Mouse (Mus musculus): ENCODE data around the gene Igf1r. TPM values are rescaled to one million over a fixed set of nuclear protein-coding genes. Genes with fewer than 3 reads are reported as not detected.

Igf1r gene
- polyA plus RNA-seq, 1 experiment from 2014 or later: 36.8 TPM

DNA sequence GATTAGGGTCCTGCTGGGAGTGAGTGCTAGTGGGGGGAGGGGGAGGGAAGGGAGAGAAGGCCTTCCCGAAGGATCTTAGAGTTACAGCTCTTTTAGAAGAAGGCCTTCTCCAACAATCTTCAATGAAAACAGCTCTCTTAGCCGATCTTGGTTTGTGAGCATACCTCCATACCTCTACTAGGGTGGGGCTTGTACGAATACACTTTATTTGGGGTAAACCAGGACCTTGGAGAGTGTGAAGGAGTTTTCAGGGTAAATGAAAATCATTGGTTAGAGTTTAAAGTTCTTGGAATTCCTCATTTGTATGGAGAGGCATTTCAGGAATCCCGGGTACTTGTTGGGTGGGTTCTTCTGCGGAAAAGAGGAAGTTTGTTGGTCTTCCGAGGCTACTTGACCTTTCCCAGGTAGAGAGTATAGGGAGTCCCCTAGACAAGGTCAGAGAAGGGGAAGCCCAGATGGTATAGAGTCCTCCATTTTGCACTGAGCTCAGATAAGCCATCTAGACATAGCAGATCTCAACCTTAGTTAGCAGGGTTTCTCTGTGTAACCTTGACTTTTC lies 307.0 kb downstream of the Igf1r start:
- Histone ChIP-seq H3K9ac (no peak overlapping the region), H3K36me3 (no peaks in the 10 kb centered on the region), H3K27me3 (no peaks in the 10 kb centered on the region), H3K4me1 (peaks cover 43% of the 10 kb centered on the region), H3K27ac (no peak overlapping the region), H3K4me3 (no peak overlapping the region), H3K4me2 (replicated peaks) (no peak overlapping the region), H3K9me3 (0 out of 2 replicates have a peak, but pooled peaks cover 3% of the 10 kb centered on the region)
- WGBS: 66% methylated on average over 6 of the region's 6 CpGs
- ATAC-seq (ENCODE audit: low FRiP score, low read depth): no peak

DNA sequence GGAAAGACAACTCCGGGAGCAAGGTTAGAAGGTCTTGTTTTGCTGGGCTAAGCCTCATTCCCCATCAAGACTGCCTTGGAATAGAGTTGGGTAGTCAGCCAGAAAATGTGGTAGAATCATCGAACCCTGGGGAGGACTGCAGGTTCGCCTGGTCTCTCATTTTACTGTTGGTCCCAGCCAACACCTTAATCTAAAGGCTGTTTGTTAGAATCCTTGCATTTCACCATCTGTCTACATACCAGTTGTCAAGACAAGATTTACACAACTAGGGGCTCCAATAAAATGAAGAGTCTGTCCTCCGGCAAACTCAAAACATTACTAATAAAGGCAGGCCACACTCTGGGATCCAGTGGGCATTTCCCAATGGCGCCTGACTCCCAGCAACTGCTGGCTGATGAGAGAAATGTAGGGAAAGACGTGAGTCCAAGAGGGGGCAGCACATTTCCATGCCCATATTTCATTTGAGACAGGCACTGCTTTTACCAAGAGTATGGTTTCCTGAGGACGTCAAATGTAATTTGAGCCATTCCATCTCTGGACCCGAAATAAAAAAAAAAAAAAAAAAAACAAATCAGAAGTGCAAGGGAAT lies 310.1 kb downstream of the Igf1r start:
- H3K4me2 ChIP-seq (replicated peaks): no peak overlapping the region
- H3K4me3 ChIP-seq: no peak overlapping the region
- no peaks in the 10 kb centered on the region for H3K27me3 ChIP-seq
- ATAC-seq (ENCODE audit: low FRiP score, low read depth): no peak
- H3K4me1 ChIP-seq: peaks cover 66% of the 10 kb centered on the region
- no peak overlapping the region for H3K9ac ChIP-seq
- 26% methylated on average over 8 of the region's 8 CpGs for WGBS
- no peaks in the 10 kb centered on the region for H3K36me3 ChIP-seq
- H3K27ac ChIP-seq: no peak overlapping the region; the same call in 1 of the 2 replicates
- H3K9me3 ChIP-seq: 0 out of 2 replicates have a peak, but pooled peaks cover 3% of the 10 kb centered on the region

DNA sequence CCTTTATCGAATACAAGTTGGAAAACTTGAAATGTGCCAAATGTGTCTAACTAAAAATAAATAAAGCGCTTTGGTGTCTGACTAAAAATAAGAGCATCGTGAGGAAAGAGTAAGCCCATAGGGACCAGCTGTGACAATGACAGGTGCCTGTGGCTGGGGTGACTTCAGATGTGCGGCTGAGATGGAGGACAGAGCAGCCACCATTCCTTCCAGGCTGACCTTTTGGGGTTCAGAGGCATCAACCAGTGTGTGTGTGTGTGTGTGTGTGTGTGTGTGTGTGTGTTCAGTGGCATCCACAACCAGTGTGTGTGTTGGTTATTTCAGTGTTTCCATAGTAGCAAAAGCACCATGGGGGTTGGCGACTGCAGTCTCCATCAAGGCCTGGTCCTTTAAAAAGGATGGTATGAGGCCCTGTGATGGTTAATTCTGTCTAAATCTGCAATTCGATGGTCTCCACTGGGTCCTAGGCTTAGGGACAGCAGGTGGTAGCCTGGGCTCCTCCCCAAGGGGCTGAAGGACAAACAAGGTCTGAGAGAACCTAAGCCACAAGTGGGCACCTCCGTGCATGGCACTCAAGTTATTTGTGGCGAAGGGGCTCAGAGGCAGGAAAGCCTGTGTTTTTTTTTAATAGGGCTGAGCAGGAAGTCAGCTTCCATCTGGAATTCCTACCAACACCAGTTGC lies 310.9 kb downstream of the Igf1r start:
- 44% methylated on average over 8 of the region's 8 CpGs for WGBS

DNA sequence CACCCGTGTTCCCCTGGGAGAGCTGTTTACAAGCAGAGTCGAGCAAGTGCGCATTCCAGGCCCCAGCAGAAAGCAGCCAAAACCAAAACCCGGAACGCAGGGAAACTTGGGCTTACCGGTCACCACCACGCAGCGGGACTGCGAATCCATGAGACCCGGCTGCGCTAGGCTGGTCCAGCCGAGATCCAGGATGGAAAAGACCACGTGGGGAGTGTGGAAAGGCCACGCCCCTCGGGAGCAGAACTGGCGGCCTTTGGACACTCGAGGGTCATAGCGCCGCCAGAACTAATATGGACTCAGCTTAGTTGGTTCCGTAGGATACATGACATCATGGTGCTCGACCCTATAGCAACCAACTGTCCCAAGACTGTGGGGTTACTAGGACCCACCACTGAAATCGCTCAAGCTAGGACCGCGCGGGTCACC lies 311.4 kb downstream of the Igf1r start, which contains the start of gene Pgpep1l:
Gene Pgpep1l, minus strand, starts transcription at position 206 of the 426 bp plus-strand sequence.
- no peaks in the 10 kb centered on the region for H3K27me3 ChIP-seq
- 3% methylated on average over 25 of the region's 25 CpGs for WGBS
- ATAC-seq (ENCODE audit: low FRiP score, low read depth): peak; percentile 74
- H3K9me3 ChIP-seq: 0 out of 2 replicates have a peak, but pooled peaks cover 3% of the 10 kb centered on the region
- 0 out of 2 replicates have a peak within 1 kb of the TSS, but pooled peaks have one; percentile 43 for H3K9ac ChIP-seq
- H3K4me2 ChIP-seq (replicated peaks): peak within 1 kb of the TSS; percentile 71
- peak within 1 kb of the TSS; percentile 45; the same call in 1 of the 2 replicates for H3K27ac ChIP-seq
- no peaks in the 10 kb centered on the region for H3K36me3 ChIP-seq
- peak within 1 kb of the TSS; percentile 34 for H3K4me3 ChIP-seq
- H3K4me1 ChIP-seq: peaks cover 59% of the 10 kb centered on the region

More for the DNA sequence above, 310.9 kb downstream of the Igf1r start:
- peak overlapping the region; percentile 34 for H3K4me3 ChIP-seq
- 0 out of 2 replicates have a peak, but pooled peaks cover 3% of the 10 kb centered on the region for H3K9me3 ChIP-seq
- H3K9ac ChIP-seq: no peak overlapping the region
- H3K36me3 ChIP-seq: no peaks in the 10 kb centered on the region
- H3K4me1 ChIP-seq: peaks cover 60% of the 10 kb centered on the region
- peak; percentile 16; the same call in 1 of the 2 replicates for ATAC-seq (ENCODE audit: low FRiP score, low read depth)
- H3K4me2 ChIP-seq (replicated peaks): peak overlapping the region; percentile 71
- peak overlapping the region; percentile 45; the same call in 1 of the 2 replicates for H3K27ac ChIP-seq
- no peaks in the 10 kb centered on the region for H3K27me3 ChIP-seq

DNA sequence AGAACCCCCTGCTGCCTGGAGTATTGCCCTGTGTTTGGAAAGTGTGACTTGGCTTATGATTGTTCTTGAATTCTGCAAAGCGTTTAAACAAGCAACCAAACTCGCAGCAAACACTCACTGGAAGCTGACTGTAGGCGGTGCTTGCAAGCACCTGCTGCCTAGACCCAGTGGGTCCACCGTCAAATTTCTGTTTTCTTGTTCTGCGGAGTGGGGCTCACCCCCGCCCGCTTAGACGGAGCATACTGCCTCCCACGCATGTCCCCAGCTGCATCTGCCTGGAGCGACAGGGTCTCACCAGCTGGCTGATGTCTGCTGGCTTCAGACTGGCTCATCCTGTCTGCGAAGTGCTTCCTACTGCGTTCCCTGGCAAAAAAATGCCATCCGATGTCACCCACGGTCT lies 311.9 kb downstream of the Igf1r start:
- Histone ChIP-seq H3K27me3 (no peaks in the 10 kb centered on the region), H3K36me3 (no peaks in the 10 kb centered on the region), H3K4me2 (replicated peaks) (peak overlapping the region; percentile 71), H3K27ac (no peak overlapping the region), H3K9ac (0 out of 2 replicates have a peak overlapping the region, but pooled peaks have one; percentile 43), H3K4me3 (peak overlapping the region; percentile 34), H3K4me1 (peaks cover 59% of the 10 kb centered on the region), H3K9me3 (0 out of 2 replicates have a peak, but pooled peaks cover 3% of the 10 kb centered on the region)
- 12% methylated on average over 14 of the region's 14 CpGs for WGBS
- ATAC-seq (ENCODE audit: low FRiP score, low read depth): no peak

DNA sequence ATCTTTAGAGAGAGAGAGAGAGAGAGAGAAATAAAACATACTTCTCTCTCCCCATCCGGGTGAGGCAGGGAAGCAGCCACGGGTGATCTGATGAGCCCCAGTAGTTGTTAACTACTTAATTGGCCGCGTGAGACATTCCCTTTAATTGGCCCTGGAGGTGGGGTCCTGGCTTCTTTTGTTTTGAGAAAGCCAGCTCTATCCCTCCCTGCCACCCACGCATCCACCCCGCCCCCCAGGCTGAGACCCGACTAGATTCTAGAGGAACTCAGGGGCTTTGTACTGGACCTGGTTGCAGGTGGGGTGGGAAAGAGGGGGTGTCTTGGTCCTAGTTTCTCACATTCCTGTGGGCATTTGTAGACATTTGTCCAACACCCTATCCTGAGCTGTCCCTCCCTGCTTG lies 312.8 kb downstream of the Igf1r start:
- Histone ChIP-seq H3K9me3 (0 out of 2 replicates have a peak, but pooled peaks cover 3% of the 10 kb centered on the region), H3K4me2 (replicated peaks) (no peak overlapping the region), H3K4me3 (no peak overlapping the region), H3K27me3 (no peaks in the 10 kb centered on the region), H3K9ac (no peak overlapping the region), H3K4me1 (peaks cover 62% of the 10 kb centered on the region), H3K36me3 (no peaks in the 10 kb centered on the region), H3K27ac (0 out of 2 replicates have a peak overlapping the region, but pooled peaks have one; percentile 28)
- no peak for ATAC-seq (ENCODE audit: low FRiP score, low read depth)
- 24% methylated on average over 7 of the region's 7 CpGs for WGBS

DNA sequence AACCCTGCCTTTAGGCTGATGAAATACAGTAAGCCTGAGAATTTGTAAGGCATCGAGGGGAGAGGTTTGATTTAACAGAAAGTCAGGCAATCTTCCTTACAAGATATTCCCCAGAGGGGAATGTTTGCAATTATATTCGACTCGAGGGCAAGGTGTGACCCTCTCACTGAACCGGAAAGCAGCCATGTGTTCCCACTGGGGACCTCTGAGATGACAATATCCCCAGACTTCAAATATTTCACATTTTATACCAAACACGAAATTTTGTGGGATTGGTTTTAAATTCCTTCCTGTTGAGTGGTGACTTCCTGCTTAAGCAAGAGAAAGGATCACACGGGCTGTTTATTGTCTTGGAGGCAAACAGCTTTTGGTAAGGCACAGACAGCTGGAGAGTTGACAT lies 314.1 kb downstream of the Igf1r start:
- ATAC-seq (ENCODE audit: low FRiP score, low read depth): no peak
- H3K27ac ChIP-seq: peak overlapping the region; percentile 61; the same call in 1 of the 2 replicates
- H3K4me2 ChIP-seq (replicated peaks): peak overlapping the region; percentile 38
- H3K27me3 ChIP-seq: no peaks in the 10 kb centered on the region
- H3K9me3 ChIP-seq: no peaks in the 10 kb centered on the region
- no peaks in the 10 kb centered on the region for H3K36me3 ChIP-seq
- H3K4me3 ChIP-seq: no peak overlapping the region
- H3K4me1 ChIP-seq: peaks cover 68% of the 10 kb centered on the region
- no peak overlapping the region for H3K9ac ChIP-seq
- WGBS: under 1% methylated on average over 6 of the region's 6 CpGs

DNA sequence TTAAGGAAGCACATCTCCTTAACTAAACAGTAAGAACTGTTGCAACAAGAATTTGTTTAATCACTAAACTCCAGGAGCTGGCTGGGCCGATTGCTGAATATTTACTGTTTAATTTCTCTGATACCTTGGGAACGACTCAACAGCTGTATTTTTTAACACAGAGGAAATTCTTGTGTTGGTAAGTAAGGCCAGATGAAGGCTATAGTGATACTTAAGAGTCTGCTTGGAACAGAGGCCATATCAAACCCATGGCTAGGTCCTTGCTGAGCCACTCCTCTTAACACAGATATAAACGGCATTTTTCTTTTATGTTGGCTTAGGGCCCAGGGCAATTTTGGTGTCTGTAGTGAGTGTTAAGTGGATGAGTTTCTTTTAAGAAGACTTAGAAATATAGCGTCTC lies 317.9 kb downstream of the Igf1r start:
- H3K36me3 ChIP-seq: no peaks in the 10 kb centered on the region
- WGBS: 17% methylated on average over 4 of the region's 4 CpGs
- no peak overlapping the region for H3K4me2 ChIP-seq (replicated peaks)
- H3K9me3 ChIP-seq: no peaks in the 10 kb centered on the region
- no peak overlapping the region for H3K9ac ChIP-seq
- H3K27me3 ChIP-seq: no peaks in the 10 kb centered on the region
- peak; percentile 42; the same call in 1 of the 2 replicates for ATAC-seq (ENCODE audit: low FRiP score, low read depth)
- peaks cover 41% of the 10 kb centered on the region for H3K4me1 ChIP-seq
- no peak overlapping the region for H3K27ac ChIP-seq
- H3K4me3 ChIP-seq: no peak overlapping the region

DNA sequence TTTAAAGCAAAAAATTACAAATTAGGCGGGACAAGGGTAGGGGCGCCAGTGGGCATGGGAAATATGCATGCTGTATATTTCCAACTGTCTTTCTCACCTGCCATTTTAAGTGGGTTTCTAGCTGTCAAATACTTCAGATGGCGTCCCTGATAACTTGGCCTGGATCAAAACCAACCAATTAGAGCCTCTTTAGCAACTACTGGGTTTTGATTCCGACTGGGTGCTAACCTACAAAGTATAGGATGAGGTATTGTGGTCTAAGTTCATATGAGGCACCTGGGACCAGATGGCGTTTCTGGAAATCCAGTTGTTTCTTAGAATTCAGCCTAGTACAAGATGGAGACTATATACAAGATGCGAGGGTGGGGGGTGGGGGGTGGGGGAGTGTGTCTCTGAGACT lies 319.2 kb downstream of the Igf1r start:
- H3K4me2 ChIP-seq (replicated peaks): no peak overlapping the region
- H3K27ac ChIP-seq: no peak overlapping the region
- 87% methylated on average over 6 of the region's 6 CpGs for WGBS
- H3K36me3 ChIP-seq: no peaks in the 10 kb centered on the region
- peaks cover 41% of the 10 kb centered on the region for H3K4me1 ChIP-seq
- H3K9ac ChIP-seq: no peak overlapping the region
- H3K27me3 ChIP-seq: no peaks in the 10 kb centered on the region; the same call in 1 of the 2 replicates
- no peak for ATAC-seq (ENCODE audit: low FRiP score, low read depth)
- H3K9me3 ChIP-seq: no peaks in the 10 kb centered on the region
- H3K4me3 ChIP-seq: no peak overlapping the region

DNA sequence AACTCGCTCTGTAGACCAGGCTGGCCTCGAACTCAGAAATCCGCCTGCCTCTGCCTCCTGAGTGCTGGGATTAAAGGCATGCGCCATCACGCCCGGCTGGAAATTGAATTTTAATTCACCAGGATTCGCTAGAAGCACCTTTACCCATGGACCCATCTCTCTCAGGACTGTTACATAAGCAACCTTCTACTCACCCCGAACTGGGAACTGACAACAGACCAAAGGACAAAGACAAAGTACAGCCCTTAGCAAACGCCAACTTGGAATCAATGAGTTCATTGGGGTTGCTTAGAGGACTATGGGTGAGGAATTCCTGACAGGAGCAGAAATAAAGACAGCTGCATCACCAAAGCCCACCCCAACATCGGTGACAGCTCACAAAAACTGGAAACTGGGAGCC lies 320.0 kb downstream of the Igf1r start:
- peaks cover 43% of the 10 kb centered on the region for H3K4me1 ChIP-seq
- no peaks in the 10 kb centered on the region for H3K36me3 ChIP-seq
- no peak for ATAC-seq (ENCODE audit: low FRiP score, low read depth)
- H3K4me3 ChIP-seq: no peak overlapping the region
- H3K27ac ChIP-seq: no peak overlapping the region
- no peak overlapping the region for H3K4me2 ChIP-seq (replicated peaks)
- no peak overlapping the region for H3K9ac ChIP-seq
- H3K27me3 ChIP-seq: no peaks in the 10 kb centered on the region; the same call in 1 of the 2 replicates
- 90% methylated on average over 10 of the region's 10 CpGs for WGBS
- H3K9me3 ChIP-seq: no peaks in the 10 kb centered on the region

DNA sequence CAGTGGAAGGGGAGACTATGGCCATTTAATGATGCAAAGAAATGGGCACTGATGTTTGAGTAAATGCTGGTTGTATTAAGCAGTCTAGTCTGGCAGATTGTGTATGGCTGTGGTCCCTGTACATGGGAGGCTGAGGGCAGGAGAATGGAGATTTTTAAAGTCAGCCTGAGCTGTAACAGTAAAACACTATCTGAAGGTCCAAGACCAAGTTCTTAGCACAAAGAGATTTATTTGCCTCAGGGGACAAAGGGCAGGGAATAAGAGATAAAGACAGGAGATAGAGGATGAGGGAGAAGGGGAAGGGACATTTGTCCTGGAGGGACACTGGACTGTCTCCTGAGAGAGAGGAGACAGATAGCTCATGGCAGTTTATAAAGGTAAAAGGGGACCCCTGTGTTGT lies 320.9 kb downstream of the Igf1r start, which contains the start of gene Fam169b:
Gene Fam169b, plus strand, starts transcription at position 325 of the 400 bp plus-strand sequence.
- no peaks in the 10 kb centered on the region for H3K9me3 ChIP-seq
- H3K4me2 ChIP-seq (replicated peaks): no peak within 1 kb of the TSS
- H3K36me3 ChIP-seq: no peaks in the 10 kb centered on the region
- H3K27ac ChIP-seq: no peak within 1 kb of the TSS
- H3K4me3 ChIP-seq: no peak within 1 kb of the TSS
- ATAC-seq (ENCODE audit: low FRiP score, low read depth): no peak
- no peak within 1 kb of the TSS for H3K9ac ChIP-seq
- H3K4me1 ChIP-seq: peaks cover 49% of the 10 kb centered on the region
- H3K27me3 ChIP-seq: no peaks in the 10 kb centered on the region; the same call in 1 of the 2 replicates

DNA sequence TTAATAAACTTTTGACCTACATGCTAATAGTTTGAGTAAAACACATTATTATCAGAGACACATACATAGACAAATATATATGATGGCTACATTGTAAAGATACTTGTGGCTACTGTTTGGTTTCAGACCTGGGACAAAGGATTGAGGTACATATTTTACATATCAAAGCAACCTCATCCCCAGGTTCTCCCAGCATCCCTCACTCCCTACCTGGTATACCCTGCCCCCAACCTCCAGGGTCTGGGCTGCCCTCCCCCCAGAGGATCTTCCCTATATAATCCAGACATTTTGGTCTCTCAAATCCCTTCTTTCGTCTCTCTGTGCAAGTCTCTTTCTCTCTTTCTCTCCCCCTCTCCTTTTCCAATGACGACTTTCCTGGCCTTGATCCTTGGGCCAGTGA lies 321.6 kb downstream of the Igf1r start:
- H3K4me2 ChIP-seq (replicated peaks): no peak overlapping the region
- no peaks in the 10 kb centered on the region for H3K36me3 ChIP-seq
- H3K9me3 ChIP-seq: no peaks in the 10 kb centered on the region
- H3K4me1 ChIP-seq: peaks cover 52% of the 10 kb centered on the region
- H3K27me3 ChIP-seq: no peaks in the 10 kb centered on the region; the same call in 1 of the 2 replicates
- H3K4me3 ChIP-seq: no peak overlapping the region
- no peak for ATAC-seq (ENCODE audit: low FRiP score, low read depth)
- H3K9ac ChIP-seq: no peak overlapping the region
- WGBS: 63% methylated on average over 2 of the region's 2 CpGs
- no peak overlapping the region for H3K27ac ChIP-seq

All from limb, embryonic 13.5 days (tissue).